ENCODE assay signal across 9 mouse cellular contexts in genomic region chr5:66469685-66470084, GRCm38 (mm10).
A peak's percentile ranks its signal among the peaks of the same experiment; 100 is the strongest.
DNase-seq lines count a peak whose midpoint lies in the region; ATAC-seq and TF ChIP-seq lines count a peak whose summit lies in the region.
"Had no signal": no experiment of that assay in that cellular context is flagged by ENCODE, and none has a peak within 500 bp of the region (broad histone marks: within the 10 kb centered on the region; RNA-seq: fewer than 3 reads in every experiment).

No protein-coding gene starts in this region.

- TF ChIP-seq CTCF in heart, adult 2 months (IDR thresholded peaks at IDR 0.05): no peak

- no peaks in the 10 kb centered on the region for H3K27me3 ChIP-seq in heart, adult 2 months (ENCODE audit: control insufficient read depth, insufficient read depth, low read length)

- H3K9ac ChIP-seq in heart, adult 2 months (ENCODE audit: low read depth, low read length): no peak overlapping the region

- H3K27ac ChIP-seq in heart, adult 2 months: peak overlapping the region; percentile 75

- H3K79me2 ChIP-seq in heart, adult 2 months (replicated peaks; ENCODE audit: control insufficient read depth, insufficient read depth, low read length): 0 out of 2 replicates have a peak, but pooled peaks cover 1% of the 10 kb centered on the region

- ATAC-seq in frontal cortex, adult (ENCODE audit: low TSS enrichment): no peak

- WGBS in heart, adult 2 months: 14% methylated on average over 11 of the region's 11 CpGs

- TF ChIP-seq EP300 in heart, adult 2 months (IDR thresholded peaks at IDR 0.05; ENCODE audit: insufficient read depth, low read depth, low read length): peak; percentile 70; the same call in 1 of the 2 replicates

- intact Hi-C loops in heart, adult 2 months (cut with DNase I): loop anchor here (5.0 kb wide), 4 partner anchors 38 to 133 kb away; no protein-coding TSS in a partner anchor

- peaks cover 20% of the 10 kb centered on the region for H3K4me1 ChIP-seq in heart, adult 2 months (ENCODE audit: control insufficient read depth, insufficient read depth, low read length)
- H3K4me1 ChIP-seq: megakaryocyte, embryonic 14.5 days had no signal

- H3K4me3 ChIP-seq in heart, adult 2 months: no peak overlapping the region
- H3K4me3 ChIP-seq: megakaryocyte, embryonic 14.5 days had no signal

- DNase-seq in cerebellum, postnatal 10 days: peak; percentile 18 to 27
- no peak for DNase-seq in cerebellum, adult 18-20 months
- DNase-seq in MN1 (ENCODE audit: low spot score): peak; percentile 50
- DNase-seq in heart, adult 2 months: peak; percentile 51 to 62
- DNase-seq in kidney, postnatal 10 days: peak; percentile 72
- no peak for DNase-seq in frontal cortex, postnatal 14 days (ENCODE audit: low spot score in 2 of 2)
- DNase-seq in urinary bladder, adult 18-20 months (ENCODE audit: low spot score in 2 of 2): no peak

- peaks cover 9% of the 10 kb centered on the region for H3K36me3 ChIP-seq in heart, adult 2 months (ENCODE audit: control insufficient read depth, insufficient read depth, low read length)

- TF ChIP-seq POLR2A in heart, adult 2 months (IDR thresholded peaks at IDR 0.05; ENCODE audit: insufficient read depth, low read depth, low read length): peak; percentile 52; the same call in 1 of the 2 replicates

Comparison
In these comparisons a context has a peak if more than half of its experiments do, and no peak if none do; other contexts are left out.
1. DNase-seq: peak in cerebellum, postnatal 10 days (2 of 2), MN1 (single experiment), heart, adult 2 months (2 of 2) and kidney, postnatal 10 days (single experiment); none in cerebellum, adult 18-20 months (0 of 2), frontal cortex, postnatal 14 days (0 of 2) and urinary bladder, adult 18-20 months (0 of 2).